Mouse (Mus musculus) CH12.LX (cell line): ENCODE measurements around the gene Sp100.

Experiments used
- CTCF ChIP-seq, 2 experiments: IDR thresholded peaks in 1 of 2; conservative IDR thresholded peaks in 1 of 2; 2 replicates each; pipeline ENCODE4 v1.5.1; 2011 to 2012; ENCODE audit warnings: low read depth in 2 of 2, low read length in 2 of 2, improper control_type of control experiment in 1 of 2, inconsistent platforms in 1 of 2, mild to moderate bottlenecking in 1 of 2, moderate library complexity in 1 of 2
- E2F4 ChIP-seq: IDR thresholded peaks from 2 replicates; pipeline ENCODE4 v1.6.1; 2011; ENCODE audit warnings: low read depth, low read length, improper control_type of control experiment; ENCODE audit not compliant: insufficient replicate concordance
- EP300 ChIP-seq: IDR thresholded peaks from 2 replicates; pipeline ENCODE4 v1.6.1; 2011; ENCODE audit warnings: low read length, improper control_type of control experiment
- MAFK ChIP-seq: IDR thresholded peaks from 2 replicates; pipeline ENCODE4 v1.6.1; 2011; ENCODE audit warnings: low read length, improper control_type of control experiment; ENCODE audit not compliant: insufficient replicate concordance
- MXI1 ChIP-seq: IDR thresholded peaks from 2 replicates; pipeline ENCODE4 v1.6.1; 2011; ENCODE audit warnings: mild to moderate bottlenecking, low read depth, low read length, improper control_type of control experiment
- NELFE ChIP-seq: IDR thresholded peaks from 2 replicates; pipeline ENCODE4 v1.6.1; 2011; ENCODE audit warnings: low read depth, low read length, improper control_type of control experiment
- POLR2A ChIP-seq: IDR thresholded peaks from 2 replicates; pipeline ENCODE4 v1.6.1; 2011; ENCODE audit warnings: low read depth, mild to moderate bottlenecking, improper control_type of control experiment, low read length
- RAD21 ChIP-seq: IDR thresholded peaks from 2 replicates; pipeline ENCODE4 v1.6.1; 2011; ENCODE audit warnings: low read depth, mild to moderate bottlenecking, low read length, improper control_type of control experiment, moderate library complexity
- USF1 ChIP-seq: IDR thresholded peaks from 2 replicates; pipeline ENCODE4 v1.6.1; 2014; ENCODE audit warnings: low read depth, mild to moderate bottlenecking, inconsistent platforms, low read length, improper control_type of control experiment
- ZKSCAN1 ChIP-seq: IDR thresholded peaks from 2 replicates; pipeline ENCODE4 v1.6.1; 2012; ENCODE audit warnings: low read depth, inconsistent platforms, low read length, improper control_type of control experiment, borderline replicate concordance
- ZMIZ1 ChIP-seq: IDR thresholded peaks from 2 replicates; pipeline ENCODE4 v1.6.1; 2012; ENCODE audit warnings: low read depth, mild to moderate bottlenecking, inconsistent platforms, low read length, improper control_type of control experiment

- TF ChIP-seq CTCF (conservative IDR thresholded peaks at IDR 0.05 in 1 of 2, IDR thresholded peaks at IDR 0.05 in 1 of 2; ENCODE audit: low read depth in 2 of 2, low read length in 2 of 2) (no peak), POLR2A (no peak; the same call in 1 of the 2 replicates), ZKSCAN1 (no peak), NELFE (no peak), ZMIZ1 (no peak), E2F4 (no peak), MAFK (no peak), RAD21 (no peak), USF1 (no peak), EP300 (no peak), MXI1 (no peak)
These were observed 100.9 kb downstream of the Sp100 start for GRCm38 (mm10) chr1:85750650-85751049.
